Mouse (Mus musculus): ENCODE measurements around the gene Hoxb6.

Gene Hoxb6

DNA sequence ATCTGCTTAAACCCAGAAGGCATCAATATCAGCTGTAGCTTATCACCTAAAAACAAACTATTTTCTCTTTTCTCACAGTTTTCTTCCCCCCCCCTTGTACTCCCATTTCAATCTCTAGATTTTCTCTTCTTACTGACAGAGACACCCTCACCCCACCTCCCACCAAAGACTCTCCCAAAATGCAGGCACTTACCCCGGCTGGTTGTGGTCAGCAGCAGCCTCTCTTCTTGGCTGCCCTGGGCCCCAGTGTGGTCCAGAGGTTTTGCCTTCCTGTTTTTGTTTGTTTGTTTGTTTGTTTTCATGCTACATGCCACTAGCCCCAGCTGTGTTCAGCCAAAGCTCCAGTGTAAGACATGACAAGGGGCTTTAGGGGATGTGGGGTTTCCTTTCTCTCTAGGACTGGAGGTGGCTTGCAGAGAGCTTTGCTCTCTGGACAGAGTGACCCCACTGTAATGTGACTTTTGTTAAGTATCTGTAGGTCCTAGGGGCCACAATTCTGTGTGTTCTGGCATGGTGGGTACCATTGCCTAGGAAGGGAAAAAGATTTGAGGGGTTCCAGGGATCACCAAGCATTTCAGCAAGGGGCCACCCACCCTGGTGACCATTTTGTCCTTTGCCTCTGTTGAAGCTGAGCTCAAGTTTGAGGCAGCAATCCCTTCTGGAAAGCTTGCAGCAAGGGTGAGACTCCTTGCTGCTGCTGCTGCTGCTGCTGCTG is 24.1 kb upstream of the Hoxb6 start:
- no peak for DNase-seq (ENCODE audit: low spot score in 2 of 2)

DNA sequence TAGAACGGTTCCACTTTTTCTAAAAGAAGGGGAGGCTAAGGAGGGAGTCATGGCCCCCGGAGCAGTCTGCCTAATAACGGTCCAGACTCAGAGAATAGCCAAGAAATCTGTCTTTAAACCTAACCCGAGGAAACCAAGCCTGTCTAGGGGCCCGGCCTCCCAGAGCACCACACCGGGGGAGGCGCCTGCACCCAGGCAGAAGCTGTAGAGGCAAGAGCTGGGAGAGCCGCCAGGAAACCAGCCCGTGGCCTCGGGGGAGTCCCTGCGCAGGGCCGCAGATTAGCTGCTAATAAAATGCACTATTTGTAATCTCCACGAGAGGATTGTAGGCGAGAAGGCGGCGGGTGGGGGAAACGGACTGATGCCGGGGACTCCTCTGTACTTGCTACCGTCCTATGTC is 22.4 kb upstream of the Hoxb6 start:
- DNase-seq (ENCODE audit: low spot score in 2 of 2), result no peak

DNA sequence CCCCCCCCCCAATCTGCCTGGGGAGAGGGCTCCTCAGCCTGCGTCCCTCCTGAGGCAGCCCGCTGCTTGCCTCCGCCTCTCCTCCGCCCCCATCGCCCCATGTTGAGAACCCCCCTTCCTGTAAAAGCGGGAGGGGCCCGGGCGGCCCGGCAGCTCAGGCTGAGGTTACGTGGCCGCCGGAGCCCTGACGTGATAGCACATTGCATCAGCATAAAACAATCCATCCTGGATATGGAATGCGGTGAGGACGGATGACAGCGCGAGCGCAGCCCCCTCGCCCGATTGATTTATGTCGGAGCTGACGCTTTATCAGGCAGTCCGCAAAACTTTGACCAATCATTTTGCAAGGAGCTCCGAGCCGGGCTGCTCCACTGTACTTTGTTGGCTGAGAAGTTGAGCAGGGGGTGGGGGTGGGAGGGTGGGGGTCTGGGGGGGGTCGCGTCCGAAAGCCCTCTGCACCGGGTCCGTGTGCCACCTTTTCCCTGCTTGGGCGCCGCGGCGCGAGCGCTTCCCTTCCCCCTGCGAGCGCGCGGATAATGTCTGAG is 21.2 kb upstream of the Hoxb6 start, which contains the start of gene Hoxb9:
Hoxb9 (plus strand) TSS at position 462 of the 545 bp plus-strand sequence.
- no peak for DNase-seq (ENCODE audit: low spot score in 2 of 2)

DNA sequence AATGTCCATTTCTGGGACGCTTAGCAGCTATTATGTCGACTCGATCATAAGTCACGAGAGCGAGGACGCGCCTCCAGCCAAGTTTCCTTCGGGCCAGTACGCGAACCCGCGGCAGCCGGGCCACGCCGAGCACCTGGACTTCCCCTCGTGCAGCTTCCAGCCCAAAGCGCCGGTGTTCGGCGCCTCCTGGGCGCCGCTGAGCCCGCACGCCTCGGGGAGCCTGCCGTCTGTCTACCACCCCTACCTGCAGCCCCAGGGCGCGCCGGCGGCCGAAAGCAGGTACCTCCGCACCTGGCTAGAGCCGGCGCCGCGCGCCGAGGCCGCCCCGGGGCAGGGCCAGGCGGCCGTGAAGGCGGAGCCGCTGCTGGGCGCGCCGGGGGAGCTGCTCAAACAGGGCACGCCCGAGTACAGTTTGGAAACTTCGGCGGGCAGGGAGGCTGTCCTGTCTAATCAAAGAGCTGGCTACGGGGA is 20.7 kb upstream of the Hoxb6 start:
- no peak for DNase-seq (ENCODE audit: low spot score in 2 of 2)

DNA sequence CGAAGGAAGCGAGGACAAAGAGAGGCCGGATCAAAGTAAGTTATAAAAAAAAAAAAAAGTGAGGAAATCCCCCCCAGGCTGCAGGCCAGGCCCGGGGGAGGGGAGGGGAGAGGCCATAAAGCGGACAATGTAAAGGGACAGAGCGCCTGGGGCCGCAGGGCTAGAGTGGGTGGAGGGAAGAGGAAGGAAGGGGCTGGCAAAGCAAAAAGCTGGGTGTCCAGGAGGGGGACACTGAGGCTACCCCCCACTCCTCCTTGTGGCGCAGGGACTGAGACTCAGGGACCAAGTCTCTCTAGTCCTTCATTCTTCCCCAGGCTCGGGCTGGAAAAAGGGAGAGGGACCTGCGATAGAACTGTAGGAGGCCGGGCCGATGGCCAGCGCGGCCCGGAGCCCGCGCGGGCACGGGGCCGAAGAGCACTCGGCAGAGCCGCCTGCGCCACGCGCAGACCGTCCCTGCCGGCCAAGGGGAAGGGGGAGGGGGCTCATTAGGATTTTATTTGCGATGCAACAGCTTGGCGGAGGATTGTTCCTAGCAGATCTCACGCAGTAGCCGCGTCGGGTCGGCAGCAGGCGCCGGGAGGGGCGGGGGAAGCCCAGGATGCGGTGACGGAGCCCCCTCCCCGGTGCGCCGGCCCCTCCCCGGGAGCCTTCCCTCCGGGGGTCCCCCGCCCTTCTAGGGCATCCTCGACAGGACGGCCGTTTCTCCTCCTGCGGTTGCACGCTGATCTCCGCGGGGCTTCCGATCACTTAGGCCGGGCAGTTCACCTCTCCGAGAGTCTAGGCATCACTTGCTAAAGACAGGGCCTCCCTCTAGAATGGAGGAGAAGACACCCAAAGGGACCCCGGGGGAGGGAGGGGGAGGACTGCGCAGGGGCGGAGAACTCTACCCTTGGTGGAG is 20.0 kb upstream of the Hoxb6 start:
- no peak for DNase-seq (ENCODE audit: low spot score in 2 of 2)

DNA sequence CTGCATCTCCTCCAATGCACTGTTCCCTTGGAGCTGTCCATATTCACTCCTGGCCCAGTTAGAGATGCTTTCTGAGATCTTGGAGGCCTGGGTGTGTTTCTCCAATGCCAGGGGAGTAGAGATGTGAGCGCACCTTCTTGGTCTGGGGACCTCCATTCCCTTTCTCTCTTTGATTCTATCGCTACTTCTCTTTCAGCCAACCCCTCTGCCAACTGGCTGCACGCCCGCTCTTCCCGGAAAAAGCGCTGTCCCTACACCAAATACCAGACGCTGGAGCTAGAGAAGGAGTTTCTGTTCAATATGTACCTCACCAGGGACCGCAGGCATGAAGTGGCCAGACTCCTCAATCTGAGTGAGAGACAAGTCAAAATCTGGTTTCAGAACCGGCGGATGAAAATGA is 17.8 kb upstream of the Hoxb6 start:
- no peak for DNase-seq (ENCODE audit: low spot score in 2 of 2)

DNA sequence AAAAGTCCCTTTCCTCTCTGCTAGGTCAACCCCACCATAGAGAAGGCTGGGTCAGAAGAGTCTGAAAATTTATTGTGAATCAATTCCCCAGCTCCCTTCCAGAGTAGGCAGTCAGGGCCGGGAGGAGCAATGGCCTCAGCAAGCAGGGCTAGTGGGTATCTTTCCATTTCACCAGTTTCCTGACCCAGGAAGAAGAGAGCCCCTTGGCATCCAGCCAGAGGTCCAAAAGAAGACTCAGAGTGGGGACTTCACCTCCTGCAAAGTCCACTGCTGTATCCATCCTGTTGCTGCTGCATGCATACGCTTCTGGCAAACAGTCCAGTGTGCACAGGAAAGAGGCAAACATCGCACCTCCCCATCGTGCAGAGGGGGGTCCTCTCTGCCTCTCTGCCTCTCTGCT is 16.4 kb upstream of the Hoxb6 start:
- DNase-seq (ENCODE audit: low spot score in 2 of 2), result no peak

DNA sequence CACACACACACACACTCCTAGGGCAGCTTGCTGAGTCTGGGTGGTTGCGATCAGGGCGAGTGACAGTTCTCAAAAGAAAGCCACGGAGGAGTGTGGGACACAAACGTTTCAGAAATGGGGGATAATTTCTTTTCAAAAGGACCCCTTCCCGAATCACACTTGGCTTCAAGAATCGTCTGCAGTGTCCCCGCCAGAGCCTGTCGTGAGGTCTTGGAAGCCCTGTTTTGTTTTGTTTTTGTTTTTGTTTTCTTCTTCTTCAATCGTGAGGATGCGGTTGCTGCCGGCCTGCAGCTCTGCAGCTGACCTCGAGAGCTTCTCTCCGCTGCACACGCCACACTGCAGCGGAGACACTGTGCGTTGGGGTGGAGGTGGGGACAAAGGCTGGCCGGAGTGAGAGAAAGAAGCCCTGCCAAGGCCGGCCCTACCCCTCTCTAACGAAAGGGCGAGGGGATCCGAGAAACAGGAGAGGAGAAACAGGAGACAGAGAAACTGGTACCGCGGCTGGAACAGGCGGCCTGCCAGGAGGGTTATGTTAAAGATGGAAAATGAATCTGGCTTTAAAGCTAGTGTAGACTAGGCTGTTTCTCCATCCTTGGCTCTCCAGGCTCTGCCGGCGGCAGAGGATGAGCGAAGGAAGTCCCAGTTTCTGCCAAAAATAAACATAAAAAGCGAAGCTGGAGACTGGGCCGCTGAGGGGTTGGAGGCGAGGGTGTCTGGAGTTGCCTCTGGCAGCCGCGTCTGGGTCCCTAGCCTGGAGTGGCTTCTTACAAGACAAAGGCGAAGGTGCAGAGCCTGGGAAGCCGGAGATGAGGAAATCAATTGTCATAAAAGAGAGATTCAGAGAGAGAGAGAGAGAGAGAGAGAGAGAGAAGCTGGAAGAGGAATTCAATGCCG is 14.9 kb upstream of the Hoxb6 start:
- no peak for DNase-seq (ENCODE audit: low spot score in 2 of 2)

DNA sequence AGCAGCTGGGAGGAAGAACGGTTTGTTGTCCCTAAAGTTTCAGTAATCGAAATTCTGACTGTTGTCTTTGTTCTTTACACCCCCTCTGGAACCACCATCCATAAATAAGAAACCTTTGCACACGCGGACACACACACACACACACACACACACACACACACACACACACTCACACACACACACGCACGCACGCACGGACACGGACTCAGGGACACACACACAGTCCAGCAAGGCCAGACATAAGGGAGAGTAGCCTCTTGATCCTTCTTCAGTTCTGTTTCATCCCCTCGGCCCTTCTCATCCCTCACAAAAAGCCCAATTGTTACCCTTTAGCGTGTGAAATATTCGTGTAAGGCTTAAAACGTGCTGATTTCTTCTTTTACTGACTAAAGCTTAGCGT is 14.0 kb upstream of the Hoxb6 start:
- no peak for DNase-seq (ENCODE audit: low spot score in 2 of 2)

DNA sequence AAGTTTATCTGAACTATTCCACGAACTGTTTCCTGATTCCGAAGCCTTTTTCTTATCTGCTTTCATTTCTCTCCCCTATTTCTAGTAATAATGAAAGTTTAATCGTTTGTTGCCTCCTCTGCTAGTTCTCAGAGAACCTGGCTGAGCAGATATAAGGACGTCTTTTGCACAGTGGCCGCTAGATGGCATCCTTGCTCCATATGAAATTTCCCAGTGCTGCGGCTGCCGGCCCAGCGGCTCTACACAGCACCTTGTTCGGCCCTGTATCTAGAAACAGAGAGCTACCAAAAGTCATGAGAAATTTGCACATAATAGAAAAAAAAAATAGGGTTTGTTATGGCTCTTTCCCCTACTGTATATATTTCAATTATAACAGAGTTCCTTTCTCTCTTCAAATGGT is 13.5 kb upstream of the Hoxb6 start:
- peak; percentile 78 to 87 for DNase-seq (ENCODE audit: low spot score in 2 of 2)

DNA sequence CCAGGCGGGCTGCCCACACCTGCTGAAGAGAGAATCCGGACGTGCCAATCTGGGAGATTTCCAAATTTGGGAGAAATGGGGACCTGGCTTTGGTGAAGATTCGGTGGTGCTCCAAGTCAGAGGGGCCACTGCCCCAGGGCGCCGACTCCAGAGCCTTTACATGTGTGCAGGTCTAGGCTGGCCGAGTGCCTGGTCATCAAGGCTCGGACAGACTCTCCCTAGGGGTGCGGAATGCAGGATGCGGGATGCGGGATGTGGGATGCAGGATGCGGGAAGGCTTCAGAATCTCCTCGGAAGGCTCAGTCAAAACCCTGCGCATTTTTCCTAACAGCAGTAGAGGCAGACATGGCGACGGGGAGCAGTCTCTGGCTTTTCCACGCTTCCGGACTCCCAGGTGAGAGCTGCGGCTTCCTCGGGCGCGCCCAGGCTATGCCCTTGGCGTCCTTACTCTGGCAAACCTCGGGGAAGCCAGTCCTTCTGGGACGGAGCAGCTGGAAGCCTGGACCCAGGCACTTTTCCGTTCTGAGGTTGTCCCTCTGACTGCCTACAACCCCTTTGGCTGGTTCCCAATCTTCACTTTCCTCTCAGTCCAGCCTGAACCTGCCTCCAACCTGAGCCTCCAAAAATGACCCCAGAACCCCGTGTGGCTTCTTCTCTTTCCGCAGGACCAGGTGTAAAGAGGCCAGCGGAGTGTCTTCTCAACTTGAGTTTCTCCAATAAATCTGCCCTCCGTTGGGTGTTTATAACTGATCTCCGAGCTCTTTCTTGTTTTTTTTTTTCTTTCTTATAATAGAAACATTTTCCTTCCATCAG is 12.6 kb upstream of the Hoxb6 start:
- no peak for DNase-seq (ENCODE audit: low spot score in 2 of 2)

DNA sequence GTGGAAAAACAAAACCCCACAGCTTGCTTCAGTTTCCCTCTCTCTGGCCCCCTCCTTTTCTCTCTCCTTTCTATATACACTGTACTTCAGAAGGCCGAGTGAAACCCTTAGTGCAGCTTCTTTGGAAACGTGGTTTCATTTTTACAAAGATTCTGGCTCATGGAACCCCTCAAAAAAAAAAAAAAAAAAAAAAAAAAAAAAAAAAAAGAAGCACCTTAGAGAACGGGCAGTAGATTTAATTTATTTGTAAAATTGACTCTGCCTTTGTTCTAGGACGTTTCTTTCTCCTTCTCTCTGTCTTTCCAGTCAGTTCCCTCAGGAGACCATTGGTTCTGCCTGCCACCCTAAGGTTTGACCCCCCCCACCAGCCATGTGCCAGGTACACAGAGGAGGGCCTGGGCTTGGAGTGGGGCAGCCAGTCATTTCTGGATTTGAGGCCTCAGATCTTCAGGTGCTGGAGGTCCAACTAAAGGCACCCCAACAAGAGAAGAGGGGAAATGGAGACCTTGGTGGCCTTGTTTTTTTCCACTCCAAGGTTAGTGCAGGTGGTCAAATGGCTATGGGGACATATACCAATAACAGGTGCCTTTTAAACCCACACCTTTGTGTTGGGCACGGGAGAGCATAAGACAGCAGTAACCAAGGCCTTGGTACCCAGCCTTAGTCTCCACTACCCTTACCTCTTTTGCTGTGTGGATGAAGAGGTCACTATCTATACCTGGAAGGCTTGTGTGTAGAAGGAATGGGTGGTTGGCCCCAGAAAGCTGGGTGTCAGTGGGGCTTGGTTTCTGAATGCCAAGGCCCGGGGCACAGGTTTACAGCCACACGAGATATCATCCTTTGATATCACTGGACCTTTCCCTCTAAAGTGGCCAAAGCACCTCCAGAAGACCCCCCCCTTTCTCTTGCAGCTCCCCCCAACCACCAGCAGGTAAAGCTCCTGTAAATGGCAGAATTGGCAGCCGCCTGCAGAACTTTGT is 11.6 kb upstream of the Hoxb6 start:
- DNase-seq (ENCODE audit: low spot score in 2 of 2), result no peak

DNA sequence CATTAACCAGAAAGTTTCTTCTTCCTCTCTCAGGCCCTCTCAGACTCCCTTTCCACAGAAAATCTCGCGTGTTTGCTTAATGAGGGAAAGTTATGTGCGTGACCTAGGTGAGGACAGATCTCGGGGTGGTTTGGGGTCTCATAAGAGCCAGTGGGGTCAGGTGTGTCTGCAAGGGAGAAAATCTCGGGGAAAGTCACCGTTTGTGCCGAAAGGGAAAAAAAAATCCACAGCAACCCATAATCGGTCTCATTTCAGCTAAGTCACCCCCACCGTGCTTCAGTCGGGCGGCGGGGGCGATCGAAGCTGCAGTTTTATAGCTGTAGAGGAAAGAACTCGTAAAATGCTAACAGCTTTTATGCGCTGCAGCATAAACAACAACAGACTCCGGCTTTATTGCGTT is 10.9 kb upstream of the Hoxb6 start:
- DNase-seq (ENCODE audit: low spot score in 2 of 2), result no peak

DNA sequence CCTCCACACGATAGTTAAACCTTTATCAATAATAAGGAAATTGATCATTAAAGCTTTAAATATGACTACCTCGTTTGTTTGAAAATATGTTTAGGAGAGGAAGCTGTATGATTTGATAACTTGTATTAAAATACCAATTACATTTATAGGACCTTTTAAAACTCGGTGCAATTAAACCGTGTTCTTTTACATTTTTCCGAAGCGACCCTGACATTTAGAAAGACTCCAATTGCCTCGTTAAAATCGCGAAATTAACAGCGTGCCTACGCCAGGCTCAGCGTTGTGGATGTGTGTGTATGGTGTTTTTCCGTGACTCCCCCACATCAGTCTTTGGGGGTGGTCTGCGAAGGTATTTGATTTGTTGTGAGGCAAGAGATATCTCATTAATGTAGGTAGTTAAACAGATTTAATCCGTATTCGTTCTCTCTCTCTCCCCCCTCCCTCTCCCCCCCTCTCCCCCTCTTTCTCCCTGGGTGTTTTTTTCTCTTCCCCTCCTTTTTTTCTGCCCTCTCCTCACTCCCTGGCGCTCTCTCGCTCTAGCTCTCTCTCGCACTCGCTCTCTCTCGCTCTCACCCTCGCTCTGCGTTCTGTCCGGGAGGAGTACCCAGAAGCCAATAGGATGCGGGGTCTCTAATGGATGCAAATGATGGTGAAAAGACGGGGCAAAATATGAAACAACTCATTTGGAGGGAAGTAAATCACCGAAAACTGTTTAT is 10.3 kb upstream of the Hoxb6 start, which contains the start of gene Hoxb8:
Hoxb8 (plus strand) TSS at position 51 of the 716 bp plus-strand sequence.
- no peak for DNase-seq (ENCODE audit: low spot score in 2 of 2)

DNA sequence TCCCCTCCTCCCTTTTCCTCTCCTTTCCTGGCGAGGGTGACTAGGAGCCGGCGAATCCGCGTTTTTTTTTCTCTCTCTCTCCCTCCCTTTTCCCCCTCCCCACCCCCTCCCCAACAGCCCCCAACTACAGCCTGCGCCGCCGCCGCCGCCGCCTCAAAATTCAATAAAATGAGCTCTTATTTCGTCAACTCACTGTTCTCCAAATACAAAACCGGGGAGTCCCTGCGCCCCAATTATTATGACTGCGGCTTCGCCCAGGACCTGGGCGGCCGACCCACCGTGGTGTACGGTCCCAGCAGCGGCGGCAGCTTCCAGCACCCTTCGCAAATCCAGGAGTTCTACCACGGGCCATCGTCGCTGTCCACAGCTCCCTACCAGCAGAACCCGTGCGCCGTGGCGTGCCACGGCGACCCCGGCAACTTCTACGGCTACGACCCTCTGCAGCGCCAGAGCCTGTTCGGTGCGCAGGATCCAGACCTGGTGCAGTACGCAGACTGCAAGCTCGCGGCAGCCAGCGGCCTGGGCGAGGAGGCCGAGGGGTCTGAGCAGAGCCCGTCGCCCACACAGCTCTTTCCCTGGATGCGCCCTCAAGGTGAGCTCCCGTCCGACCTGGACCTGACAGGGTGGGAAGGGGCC is 9.4 kb upstream of the Hoxb6 start:
- DNase-seq (ENCODE audit: low spot score in 2 of 2), result no peak

DNA sequence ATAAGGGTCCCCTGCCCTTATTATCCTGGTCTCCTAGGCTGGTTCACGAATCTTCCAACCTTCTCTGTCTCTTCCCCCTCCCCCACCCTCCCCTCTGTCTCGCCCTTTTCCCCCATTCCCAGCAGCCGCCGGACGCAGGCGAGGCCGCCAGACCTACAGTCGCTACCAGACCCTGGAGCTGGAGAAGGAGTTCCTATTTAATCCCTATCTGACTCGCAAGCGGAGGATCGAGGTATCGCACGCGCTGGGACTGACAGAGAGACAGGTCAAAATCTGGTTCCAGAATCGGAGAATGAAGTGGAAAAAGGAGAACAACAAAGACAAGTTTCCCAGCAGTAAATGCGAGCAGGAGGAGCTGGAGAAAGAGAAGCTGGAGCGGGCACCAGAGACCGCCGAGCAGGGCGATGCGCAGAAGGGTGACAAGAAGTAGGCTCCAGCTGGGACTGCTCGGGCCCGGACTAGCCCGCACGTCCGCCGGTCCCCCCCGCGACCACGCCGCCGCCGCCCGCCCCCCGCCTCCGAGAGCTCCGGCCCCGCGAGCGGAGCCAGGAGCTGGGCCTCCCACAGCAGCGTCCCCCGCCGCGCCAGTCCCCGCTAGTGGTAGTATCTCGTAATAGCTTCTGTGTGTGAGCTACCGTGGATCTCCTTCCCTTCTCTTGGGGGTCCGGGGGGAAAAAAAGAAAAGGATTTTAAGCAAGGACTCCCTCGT is 8.1 kb upstream of the Hoxb6 start:
- DNase-seq (ENCODE audit: low spot score in 2 of 2), result no peak
